Mouse (Mus musculus): ENCODE measurements around the gene Phf1. TPM values are rescaled to one million over a fixed set of nuclear protein-coding genes. Genes with fewer than 3 reads are reported as not detected.
"Not testable (repeated sequence)": the region's sequence is repeated elsewhere in the genome, so short reads cannot be mapped to it uniquely, and the experiment has no call there.

Phf1 gene
- polyA plus RNA-seq, 1 experiment, result 10.9 TPM

- H3K4me3 ChIP-seq (ENCODE audit: insufficient read depth, low read length), result no peak overlapping the region
- H3K27ac ChIP-seq (ENCODE audit: insufficient read depth, low read length), result no peak overlapping the region
- no peak for TF ChIP-seq CTCF (IDR thresholded peaks at IDR 0.05; ENCODE audit: borderline replicate concordance, insufficient read depth, low read length)
- no peak for TF ChIP-seq POLR2A (IDR thresholded peaks at IDR 0.05; ENCODE audit: low read depth, low read length)
- H3K4me1 ChIP-seq (ENCODE audit: control insufficient read depth, insufficient read depth, low read length), result no peaks in the 10 kb centered on the region
Measured at GRCm38 (mm10) chr17:26900916-26901315, 31.9 kb upstream of the Phf1 start.

GRCm38 (mm10) chr17:26904320-26904719, 28.5 kb upstream of the Phf1 start:
- Histone ChIP-seq H3K4me1 (ENCODE audit: control insufficient read depth, insufficient read depth, low read length) (no peaks in the 10 kb centered on the region), H3K4me3 (ENCODE audit: insufficient read depth, low read length) (no peak overlapping the region), H3K27ac (ENCODE audit: insufficient read depth, low read length) (no peak overlapping the region)
- no peak for TF ChIP-seq CTCF (IDR thresholded peaks at IDR 0.05; ENCODE audit: borderline replicate concordance, insufficient read depth, low read length)
- TF ChIP-seq POLR2A (IDR thresholded peaks at IDR 0.05; ENCODE audit: low read depth, low read length), result no peak

- H3K4me3 ChIP-seq (ENCODE audit: insufficient read depth, low read length); H3K4me1 ChIP-seq (ENCODE audit: control insufficient read depth, insufficient read depth, low read length); H3K27ac ChIP-seq (ENCODE audit: insufficient read depth, low read length): not testable (repeated sequence)
Measured at GRCm38 (mm10) chr17:26907506-26907905, 25.3 kb upstream of the Phf1 start.

GRCm38 (mm10) chr17:26915248-26915647, 17.6 kb upstream of the Phf1 start:
- no peaks in the 10 kb centered on the region for H3K4me1 ChIP-seq (ENCODE audit: control insufficient read depth, insufficient read depth, low read length)
- TF ChIP-seq CTCF (IDR thresholded peaks at IDR 0.05; ENCODE audit: borderline replicate concordance, insufficient read depth, low read length) (no peak), POLR2A (IDR thresholded peaks at IDR 0.05; ENCODE audit: low read depth, low read length) (no peak)
- H3K27ac ChIP-seq (ENCODE audit: insufficient read depth, low read length), result no peak overlapping the region
- H3K4me3 ChIP-seq (ENCODE audit: insufficient read depth, low read length), result no peak overlapping the region

GRCm38 (mm10) chr17:26916711-26917482, 16.0 kb upstream of the Phf1 start, which contains the start of gene Kifc5b:
Gene Kifc5b (plus strand): TSS chr17:26917091.
- peak; percentile 100 for TF ChIP-seq CTCF (IDR thresholded peaks at IDR 0.05; ENCODE audit: borderline replicate concordance, insufficient read depth, low read length)
- TF ChIP-seq POLR2A (IDR thresholded peaks at IDR 0.05; ENCODE audit: low read depth, low read length), result peak; percentile 86
- Histone ChIP-seq H3K27ac (ENCODE audit: insufficient read depth, low read length) (no peak within 1 kb of the TSS), H3K4me1 (ENCODE audit: control insufficient read depth, insufficient read depth, low read length) (no peaks in the 10 kb centered on the region), H3K4me3 (ENCODE audit: insufficient read depth, low read length) (peak within 1 kb of the TSS; percentile 54)

GRCm38 (mm10) chr17:26917560-26917959, 15.3 kb upstream of the Phf1 start:
- not testable (repeated sequence) for H3K4me1 ChIP-seq (ENCODE audit: control insufficient read depth, insufficient read depth, low read length); H3K27ac ChIP-seq (ENCODE audit: insufficient read depth, low read length)
- H3K4me3 ChIP-seq (ENCODE audit: insufficient read depth, low read length), result peak overlapping the region; percentile 54

- Histone ChIP-seq H3K4me3 (ENCODE audit: insufficient read depth, low read length) (peak overlapping the region; percentile 54), H3K27ac (ENCODE audit: insufficient read depth, low read length) (no peak overlapping the region), H3K4me1 (ENCODE audit: control insufficient read depth, insufficient read depth, low read length) (no peaks in the 10 kb centered on the region)
- TF ChIP-seq POLR2A (IDR thresholded peaks at IDR 0.05; ENCODE audit: low read depth, low read length) (no peak), CTCF (IDR thresholded peaks at IDR 0.05; ENCODE audit: borderline replicate concordance, insufficient read depth, low read length) (no peak)
Measured at GRCm38 (mm10) chr17:26918343-26918742, 14.5 kb upstream of the Phf1 start.

GRCm38 (mm10) chr17:26919516-26919915, 13.3 kb upstream of the Phf1 start:
- H3K4me3 ChIP-seq (ENCODE audit: insufficient read depth, low read length); H3K4me1 ChIP-seq (ENCODE audit: control insufficient read depth, insufficient read depth, low read length); H3K27ac ChIP-seq (ENCODE audit: insufficient read depth, low read length): not testable (repeated sequence)

- H3K4me3 ChIP-seq (ENCODE audit: insufficient read depth, low read length); H3K27ac ChIP-seq (ENCODE audit: insufficient read depth, low read length); H3K4me1 ChIP-seq (ENCODE audit: control insufficient read depth, insufficient read depth, low read length): not testable (repeated sequence)
Measured at GRCm38 (mm10) chr17:26922368-26922767, 10.5 kb upstream of the Phf1 start.

GRCm38 (mm10) chr17:26925414-26925813, 7.4 kb upstream of the Phf1 start:
- not testable (repeated sequence) for H3K4me1 ChIP-seq (ENCODE audit: control insufficient read depth, insufficient read depth, low read length); H3K27ac ChIP-seq (ENCODE audit: insufficient read depth, low read length); H3K4me3 ChIP-seq (ENCODE audit: insufficient read depth, low read length)

- H3K4me1 ChIP-seq (ENCODE audit: control insufficient read depth, insufficient read depth, low read length); H3K4me3 ChIP-seq (ENCODE audit: insufficient read depth, low read length); H3K27ac ChIP-seq (ENCODE audit: insufficient read depth, low read length): not testable (repeated sequence)
- peak; percentile 34; the same call in 1 of the 2 replicates for TF ChIP-seq CTCF (IDR thresholded peaks at IDR 0.05; ENCODE audit: borderline replicate concordance, insufficient read depth, low read length)
Measured at GRCm38 (mm10) chr17:26931795-26932194, 1.1 kb upstream of the Phf1 start.
